Mouse (Mus musculus) c-Kit-negative CD71-positive TER-119-positive erythroid progenitor cells, embryonic 14.5 days (primary cell): Measurements from ENCODE around the gene Inka1.
"Not testable (repeated sequence)": the region's sequence is repeated elsewhere in the genome, so short reads cannot be mapped to it uniquely, and the experiment has no call there.

Experiments
- DNase-seq: peaks from one replicate; pipeline ENCODE4 v3.0.0-alpha.2; 2013; ENCODE audit warnings: low read depth, low spot score

The Inka1 gene

DNA sequence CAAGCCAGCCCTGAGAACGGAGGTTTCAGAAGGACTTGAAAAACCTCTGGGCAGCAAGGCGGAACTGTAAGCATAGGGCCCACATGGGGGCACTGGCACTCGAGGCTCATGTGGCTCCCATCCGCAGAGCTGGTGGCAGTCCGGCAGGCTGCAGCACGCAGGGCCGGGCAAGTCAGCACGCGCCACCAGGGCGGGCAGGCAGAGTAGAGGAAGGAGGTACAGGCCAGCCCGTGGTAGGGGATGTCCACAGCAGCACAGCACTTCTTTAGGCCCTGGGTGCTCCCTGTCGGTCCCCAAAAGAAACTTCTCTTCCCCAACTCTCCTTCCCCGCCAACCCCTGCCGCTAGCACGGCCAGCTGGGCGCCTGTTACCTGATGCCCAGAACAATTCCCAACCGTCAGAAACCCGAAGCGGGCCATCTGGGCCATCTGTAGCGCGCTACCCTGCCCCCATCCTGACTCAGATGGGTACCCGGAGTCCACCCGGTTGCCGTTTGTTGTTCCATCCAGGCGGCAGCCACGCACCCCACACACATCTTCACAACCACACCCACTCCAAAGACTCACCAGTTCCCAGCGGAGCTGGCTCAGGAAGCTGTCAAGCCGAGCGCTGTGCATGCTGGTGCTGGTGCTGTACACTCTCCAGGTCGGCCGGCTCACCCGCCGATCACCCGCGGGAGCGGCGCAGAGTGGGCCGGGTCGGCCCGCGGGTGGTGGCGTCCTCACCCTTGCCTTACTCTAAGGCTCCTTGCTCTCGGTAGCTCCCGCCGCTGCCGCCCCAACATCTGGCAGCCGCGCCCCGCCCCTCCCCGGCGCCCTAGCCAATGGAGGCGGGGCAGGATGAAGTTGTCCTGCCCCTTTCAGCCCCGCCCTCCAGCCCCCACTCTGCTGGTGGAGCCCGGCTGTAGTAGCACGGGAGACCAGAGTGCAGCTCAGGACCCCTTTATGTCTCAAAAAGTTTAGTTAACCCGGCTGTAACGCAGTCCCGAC lies at the start of gene Inka1:
TSS of gene Inka1 (minus strand) at position 749 of the 989 bp plus-strand sequence.
- DNase-seq, result peak; percentile 91

DNA sequence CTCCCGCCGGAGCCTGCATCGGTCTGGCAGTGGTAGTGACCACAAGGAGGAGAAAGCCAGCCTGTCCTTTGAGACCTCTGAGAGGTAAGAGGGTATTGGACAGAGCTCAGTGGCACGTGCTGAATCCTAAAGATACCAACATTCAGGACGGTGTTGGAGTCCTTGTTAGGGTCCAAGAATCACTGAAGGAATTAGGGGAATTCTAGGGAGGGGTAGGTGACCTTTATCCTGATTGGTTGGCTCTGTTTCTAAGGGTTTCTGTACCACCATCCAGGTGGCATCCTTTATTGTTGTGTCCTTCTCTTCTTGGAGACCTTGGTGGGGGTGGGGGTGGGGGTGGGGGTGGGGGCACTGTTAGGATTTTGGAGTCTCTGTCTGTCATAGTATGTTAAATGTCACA lies 46.4 kb upstream of the Inka1 start:
- DNase-seq, result no peak

DNA sequence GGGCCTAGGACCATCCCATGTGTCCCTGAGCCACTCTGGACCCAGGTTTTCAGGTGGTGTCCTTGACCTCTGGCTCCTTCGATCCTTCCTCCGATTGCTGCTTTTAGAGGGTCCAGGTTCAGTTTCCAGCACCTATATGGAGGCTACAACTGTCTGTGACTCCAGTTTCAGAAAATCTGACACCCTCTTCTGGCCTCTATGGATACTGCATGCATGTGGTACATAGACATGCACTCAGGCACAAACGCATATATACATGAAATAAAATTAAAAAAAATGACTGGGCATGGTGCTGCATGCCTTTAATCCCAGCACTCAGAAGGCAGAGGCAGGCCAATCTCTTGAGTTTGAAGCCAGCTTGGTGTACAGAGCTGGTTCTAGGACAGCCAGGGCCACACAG lies 42.2 kb upstream of the Inka1 start:
- DNase-seq, result no peak

DNA sequence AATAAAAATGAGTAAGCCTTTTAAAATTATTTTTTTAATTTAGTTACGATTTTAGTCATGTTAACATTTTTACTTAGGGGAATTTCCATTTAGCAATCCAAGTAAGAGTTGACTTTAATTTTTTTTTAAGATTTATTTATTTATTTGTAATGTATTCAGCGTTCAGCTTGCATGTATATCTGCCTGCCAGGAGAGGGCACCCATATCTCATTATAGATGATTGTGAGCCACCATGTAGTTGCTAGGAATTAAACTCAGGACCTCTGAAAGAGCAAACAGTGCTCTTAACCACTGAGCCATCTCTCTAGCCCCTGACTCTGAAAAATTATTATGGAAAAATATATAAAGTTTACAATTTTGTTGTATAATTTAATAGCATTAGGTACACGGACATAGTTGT lies 40.9 kb upstream of the Inka1 start:
- DNase-seq, result no peak

DNA sequence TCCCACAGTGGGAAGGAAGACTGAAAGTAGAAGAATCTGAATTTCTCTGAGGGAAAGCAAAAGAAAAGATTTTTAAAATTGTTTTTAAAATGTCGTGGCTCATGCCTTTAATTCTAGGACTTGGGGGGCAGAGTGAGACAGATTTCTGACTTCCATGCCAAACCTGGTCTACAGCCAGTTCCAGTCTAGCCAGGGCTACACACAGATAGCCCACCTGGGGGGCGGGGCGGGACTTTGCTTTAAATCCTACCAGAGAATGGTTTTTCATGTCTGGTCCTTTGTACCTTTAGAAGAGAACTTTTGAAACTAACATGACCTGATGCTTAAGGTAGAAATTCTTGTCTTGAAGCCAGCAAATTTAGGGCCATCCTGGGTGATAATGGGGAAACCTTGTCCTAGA lies 37.5 kb upstream of the Inka1 start:
- DNase-seq, result no peak

DNA sequence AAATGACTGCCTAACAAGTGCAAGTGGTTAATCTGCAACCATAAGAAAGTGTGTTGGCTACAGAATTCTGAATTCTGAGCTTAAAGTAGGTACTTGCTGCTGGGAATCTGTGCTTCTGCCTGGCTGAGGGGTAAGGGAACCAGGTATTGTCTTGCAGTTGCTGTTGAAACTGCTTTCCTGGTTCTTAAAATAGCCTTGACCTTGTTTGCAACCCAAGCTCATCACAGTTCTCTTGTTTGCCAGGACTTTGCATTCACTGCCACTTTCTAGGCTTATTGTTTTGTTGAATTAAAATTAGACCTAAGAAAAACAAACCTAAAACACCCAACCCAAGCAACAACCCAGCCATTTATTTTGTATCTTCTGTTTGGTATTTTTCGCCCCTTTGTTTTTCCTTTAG lies 35.1 kb upstream of the Inka1 start:
- no peak for DNase-seq

DNA sequence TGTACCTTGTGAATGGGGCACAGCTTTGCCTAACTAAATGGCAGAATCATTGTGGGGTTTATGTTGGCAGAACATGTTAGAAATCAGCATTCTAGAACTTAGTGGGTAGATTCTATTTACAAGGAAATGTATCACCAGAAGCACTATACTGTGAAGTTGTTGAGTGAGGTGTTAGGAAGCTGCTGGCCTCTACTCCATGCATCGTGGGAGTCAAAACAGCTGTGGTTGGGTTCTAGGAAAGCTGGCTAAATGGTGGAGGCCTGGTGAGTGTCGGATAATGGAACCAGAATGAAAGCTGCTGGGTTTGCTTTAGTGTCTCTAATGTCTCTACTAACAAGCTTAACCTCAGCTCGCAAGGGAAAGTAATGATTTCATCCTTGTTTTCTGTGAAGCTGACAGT lies 31.4 kb upstream of the Inka1 start:
- DNase-seq, result no peak

DNA sequence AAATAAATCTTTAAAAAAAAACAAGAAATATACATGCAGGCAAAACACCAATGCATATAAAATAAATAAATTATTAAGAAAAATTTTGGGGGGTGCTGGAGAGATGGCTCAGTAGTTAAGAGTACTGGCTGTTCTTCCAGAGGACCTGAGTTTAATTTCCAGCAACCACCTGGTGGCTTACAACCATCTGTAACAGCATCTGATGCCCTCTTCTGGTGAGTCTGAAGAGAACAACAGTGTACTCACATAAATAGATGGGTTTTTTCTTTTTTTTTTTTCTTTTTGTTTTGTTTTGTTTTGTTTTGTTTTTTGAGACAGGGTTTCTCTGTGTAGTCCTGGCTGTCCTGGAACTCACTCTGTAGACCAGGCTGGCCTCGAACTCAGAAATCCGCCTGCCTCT lies 27.9 kb upstream of the Inka1 start:
- DNase-seq, result not testable (repeated sequence)

DNA sequence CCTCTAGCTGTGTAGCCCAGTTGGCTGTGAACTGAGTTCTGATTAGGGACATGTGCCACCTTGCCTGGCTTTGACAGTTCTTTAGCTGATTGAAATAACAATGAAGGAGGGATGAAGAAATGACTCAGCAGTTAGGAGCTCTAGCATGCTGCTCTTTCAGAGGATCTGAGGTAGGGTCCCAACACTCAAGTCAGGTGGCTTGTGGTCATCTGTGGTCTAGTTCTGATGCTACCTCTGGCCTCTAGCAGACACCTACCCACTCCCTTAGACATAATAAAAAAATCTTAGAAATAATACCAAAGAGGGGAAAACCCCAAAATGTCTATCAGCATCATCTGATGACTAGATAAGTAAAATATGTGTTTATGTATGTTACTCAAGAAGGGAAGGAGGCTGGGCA lies 24.7 kb upstream of the Inka1 start:
- no peak for DNase-seq

DNA sequence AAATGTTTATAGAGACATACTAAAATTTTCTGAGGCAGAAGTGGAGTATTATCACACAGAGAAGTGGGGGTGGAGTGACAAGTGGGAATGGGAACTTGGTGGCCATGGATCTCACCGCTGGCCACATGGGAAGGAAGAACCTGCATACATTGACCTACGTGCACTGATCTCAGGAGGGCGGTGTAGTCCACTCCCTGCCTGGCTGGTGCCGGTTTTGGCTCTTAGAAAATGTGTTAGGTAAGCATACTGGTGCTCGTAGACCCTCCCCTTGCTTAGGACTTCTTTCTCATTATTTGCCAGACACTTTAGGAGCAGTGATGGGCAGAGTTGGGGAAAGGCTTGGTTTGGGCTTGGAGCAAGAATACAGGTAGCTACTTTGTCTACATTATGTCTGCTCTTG lies 22.4 kb upstream of the Inka1 start:
- no peak for DNase-seq

DNA sequence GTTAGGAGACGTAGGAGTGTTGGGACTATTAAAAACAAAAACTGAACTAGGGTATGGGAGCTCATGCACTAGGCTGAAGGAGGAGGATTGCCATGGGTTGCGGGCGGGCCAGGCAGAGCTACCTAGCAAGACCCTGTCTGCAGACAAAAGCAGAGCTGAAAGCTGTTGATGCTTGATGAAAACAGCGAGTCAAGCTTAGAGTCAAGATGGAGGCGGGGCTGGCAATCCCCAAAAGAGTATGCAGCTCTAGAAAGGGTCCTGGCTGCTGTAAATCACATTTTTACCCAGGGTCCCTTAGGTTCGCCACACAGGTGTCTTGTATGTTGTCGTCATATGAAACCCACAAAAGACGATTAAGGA lies 17.8 kb upstream of the Inka1 start:
- DNase-seq, result no peak

DNA sequence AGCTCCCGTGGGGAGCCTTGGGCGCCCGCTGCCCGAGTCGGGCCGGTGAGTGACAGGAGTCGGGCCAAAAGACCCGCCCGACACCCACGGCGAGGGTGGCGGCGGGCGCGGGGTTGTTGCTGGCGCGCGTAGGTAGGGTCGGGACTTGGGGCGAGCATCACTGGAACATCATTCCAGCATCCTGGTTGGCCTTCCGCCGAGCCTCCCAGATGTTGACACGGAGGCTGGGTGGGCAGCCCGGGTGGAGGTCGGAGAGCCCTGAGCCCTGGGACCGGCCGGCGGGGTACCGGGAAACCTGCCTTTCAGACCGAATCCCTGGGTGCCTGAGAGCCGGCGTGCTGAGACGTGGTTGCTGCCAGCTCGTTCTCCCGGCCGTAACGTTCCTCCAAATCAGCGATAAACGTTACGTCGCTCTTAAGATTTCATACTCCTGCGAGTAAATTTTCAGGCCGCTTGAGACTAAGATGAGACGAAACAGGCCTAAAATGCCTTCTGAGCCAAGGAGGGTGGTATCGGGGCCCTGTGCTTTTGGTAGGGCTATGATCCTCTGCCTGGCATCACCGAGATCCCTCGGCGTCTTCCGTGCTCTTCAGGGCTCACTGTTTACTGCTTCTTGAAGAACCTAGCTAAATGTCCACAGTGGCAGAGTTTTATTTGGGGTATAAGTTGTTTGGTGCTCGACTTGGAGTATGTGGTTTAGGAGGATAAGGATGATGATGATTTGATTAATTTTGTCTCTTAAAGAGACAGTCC lies 17.3 kb upstream of the Inka1 start:
- DNase-seq, result peak; percentile 39

DNA sequence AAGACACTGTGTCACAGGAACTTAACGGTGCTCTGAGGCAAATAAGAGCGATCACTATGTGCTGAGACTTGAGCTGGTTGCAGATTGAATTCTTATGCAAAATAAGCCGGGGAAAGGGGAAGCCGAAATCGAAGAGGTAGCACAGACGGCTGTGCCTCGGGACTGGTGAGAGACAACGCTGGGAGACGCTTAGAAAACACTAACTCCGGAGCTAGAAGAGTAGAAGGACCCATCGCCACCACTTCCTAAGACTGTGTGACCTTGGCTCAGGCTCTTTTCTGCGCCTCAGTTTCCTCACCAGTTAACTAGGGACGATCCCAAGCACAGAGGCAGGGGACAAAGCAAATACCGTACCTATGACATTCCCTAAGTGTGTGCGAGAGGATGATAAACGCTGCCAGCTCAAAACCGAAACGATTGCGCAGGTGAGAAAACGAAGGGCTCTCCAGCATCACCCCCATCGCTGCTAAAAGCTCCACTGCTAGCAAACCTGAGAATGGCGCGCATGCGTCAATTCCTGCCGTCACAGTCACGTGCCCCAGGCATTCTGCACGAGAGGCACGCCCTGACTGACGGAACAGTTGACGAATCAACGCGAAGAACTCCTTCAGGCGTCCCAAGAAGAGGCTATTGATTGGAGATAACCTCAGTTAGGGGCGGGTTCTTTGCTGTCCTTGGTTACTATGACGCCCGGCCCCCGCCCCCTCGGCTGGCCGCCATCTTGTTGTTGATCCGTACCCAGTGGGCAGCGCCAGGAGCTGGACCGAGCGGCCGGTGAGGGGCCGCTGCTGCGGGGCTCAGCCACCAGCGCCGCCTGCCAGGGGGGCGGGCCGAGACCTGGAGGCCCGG lies 16.5 kb upstream of the Inka1 start, which contains the start of gene Ip6k1:
TSS of gene Ip6k1 (plus strand) at position 580 of the 849 bp plus-strand sequence.
- peak; percentile 100 for DNase-seq

DNA sequence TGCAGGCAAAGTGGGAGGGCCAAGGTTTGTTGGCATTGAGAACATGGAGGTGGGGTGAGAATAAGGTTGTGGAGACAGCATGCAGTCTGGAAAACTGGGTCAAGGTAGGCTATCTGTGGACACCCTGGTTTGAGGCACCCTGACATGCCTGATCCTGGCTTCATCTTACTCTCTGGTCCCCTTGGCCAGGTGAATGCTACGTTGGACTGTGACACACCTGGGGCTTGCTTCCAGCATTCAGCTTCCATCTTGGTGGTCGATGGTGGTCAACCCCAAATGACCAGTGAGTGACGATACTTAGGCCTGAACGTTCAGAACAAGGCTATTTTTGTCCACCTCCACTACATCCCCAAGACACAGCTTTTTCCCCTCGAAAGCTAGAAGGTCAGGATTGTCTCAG lies 10.4 kb upstream of the Inka1 start, which contains the start of gene Gm20662:
TSS of gene Gm20662 (plus strand) at position 301 of the 400 bp plus-strand sequence.
- DNase-seq, result no peak

DNA sequence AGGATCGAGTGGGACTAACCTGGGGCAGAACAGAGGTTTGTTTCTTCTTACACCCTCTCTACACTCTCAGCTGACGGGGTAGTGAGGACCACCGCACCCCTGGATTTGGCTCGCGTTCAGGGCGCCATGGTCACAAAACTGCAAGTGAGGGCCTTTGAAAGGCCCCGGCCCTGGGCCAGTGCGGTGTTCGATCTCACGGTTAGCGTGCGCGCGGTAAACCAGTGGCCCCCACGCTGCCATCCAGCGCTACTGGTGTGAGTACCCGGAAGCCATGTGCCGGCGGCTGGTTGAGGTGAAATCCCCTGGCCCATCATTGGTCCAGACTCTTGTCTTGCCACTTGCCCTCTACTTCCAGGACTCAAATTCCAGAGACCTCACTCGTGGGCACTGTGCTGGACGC lies 9.8 kb upstream of the Inka1 start:
- DNase-seq, result no peak

DNA sequence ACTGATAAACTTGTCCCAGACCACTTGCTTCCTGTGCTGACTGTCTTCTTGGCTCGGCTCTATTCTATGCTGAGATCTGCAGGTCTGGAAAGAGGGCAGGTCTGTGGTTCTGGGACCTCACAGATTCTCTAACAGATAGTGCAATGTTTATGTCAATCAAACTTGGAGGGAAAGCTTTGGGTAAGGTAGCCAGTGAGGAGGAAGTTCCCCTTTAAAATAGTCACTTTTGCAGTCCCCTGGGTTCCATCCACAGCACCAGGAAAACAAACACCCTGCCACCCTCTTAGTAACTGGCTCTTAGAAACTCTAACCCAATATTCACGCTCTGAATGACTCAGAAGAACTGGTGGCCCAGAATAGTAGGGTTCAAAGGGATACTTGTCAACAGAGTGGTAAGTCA lies 8.8 kb upstream of the Inka1 start:
- no peak for DNase-seq

DNA sequence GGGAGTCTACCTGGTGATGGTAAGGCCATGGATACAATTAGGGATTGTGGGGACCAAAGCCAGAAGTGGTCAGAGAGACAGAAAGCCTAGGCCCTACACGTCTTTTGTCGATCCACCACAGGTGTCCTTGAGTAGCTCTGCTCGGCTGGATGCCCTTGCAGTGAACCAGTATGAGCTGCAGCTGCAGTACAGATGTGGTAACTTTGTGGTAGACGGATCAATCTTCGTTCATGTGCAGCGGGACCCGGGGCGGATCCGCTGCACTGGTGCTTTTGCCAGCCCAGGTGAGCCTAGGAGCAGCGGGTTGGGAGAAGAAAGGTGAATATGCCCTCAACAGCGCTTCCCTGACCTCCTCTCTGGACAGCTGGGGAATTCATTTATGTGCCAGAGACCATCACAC lies 7.3 kb upstream of the Inka1 start:
- no peak for DNase-seq

DNA sequence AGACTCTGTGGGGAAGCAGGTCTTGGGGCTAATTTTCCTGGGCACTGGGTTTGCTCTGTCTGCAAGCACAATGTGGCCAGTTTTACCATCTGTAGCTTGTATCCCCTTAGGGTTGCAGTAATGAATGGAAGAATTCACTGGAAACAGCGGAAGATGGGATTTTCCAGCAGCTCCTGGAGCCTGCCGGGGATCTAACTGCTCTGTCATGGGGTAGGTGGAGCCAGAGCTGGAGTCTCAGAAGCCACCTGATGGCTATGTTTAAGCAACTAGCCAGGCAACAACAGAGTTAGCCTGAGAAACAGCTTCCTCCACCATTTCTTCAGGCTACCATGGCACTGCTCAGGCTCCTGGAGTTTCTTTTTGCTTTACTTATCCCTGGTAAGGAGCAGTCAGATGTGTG lies 6.5 kb upstream of the Inka1 start, which contains the start of gene Cdhr4:
TSS of gene Cdhr4 (plus strand) at position 301 of the 400 bp plus-strand sequence.
- no peak for DNase-seq

DNA sequence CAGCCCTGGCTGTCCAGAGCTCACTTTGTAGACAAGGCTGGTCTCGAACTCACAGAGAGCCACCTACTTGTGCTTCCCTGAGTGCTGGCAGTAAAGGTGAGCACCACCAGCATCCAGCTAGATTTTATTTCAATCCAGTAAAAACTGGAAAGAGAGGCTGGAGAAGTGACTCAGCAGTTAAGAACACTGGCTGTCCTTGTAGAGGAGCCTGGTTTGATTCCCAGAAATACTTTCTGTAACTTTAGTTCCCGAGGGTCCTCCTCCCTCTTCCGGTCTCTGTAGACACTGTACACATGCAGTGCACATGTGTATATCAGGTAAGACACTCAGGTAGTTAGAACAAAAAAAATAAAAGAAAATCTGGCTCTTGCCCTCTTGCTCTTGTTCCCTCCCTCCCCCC lies 2.3 kb upstream of the Inka1 start:
- no peak for DNase-seq

DNA sequence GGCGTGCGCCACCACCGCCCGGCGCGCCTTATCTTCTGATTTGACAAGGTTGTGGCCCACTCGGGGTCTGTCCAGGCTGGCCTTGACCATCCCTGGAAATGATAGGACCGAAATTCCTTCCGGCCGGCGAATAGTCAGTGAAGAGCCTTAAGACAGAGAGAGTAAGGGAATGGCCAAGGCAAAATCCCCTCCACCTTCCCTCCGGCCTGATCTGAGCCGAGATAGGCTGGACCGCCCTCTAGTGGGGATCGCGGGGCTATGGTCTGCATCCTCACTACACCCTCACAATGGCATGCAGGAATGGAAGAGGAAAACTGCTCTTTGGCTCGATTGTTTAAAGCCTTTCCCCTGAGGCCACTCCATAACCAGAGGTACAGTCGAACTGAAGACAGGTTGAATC lies 697 bp upstream of the Inka1 start:
- no peak for DNase-seq

DNA sequence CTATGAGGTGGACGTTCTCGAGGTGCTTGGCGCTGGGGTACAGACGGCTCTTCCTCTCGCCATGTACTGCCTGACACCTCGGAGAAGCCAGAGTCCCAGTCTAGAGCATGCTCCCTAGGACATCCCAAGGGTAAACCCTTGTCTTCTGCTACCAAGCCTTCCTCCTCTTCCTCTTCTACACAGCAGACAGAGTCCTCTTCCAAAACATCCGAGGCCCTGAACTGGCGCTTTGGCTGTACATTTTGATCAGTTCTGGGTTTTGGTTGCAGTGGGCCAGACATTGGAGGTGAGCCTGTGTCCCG lies 974 bp downstream of the Inka1 start:
- no peak for DNase-seq
